Mouse (Mus musculus) heart, embryonic 16.5 days (tissue): ENCODE results near the gene Tfip11. TPM values are rescaled to one million over a fixed set of nuclear protein-coding genes. Genes with fewer than 3 reads are reported as not detected.

Experiments
- ATAC-seq: fragments of 200-750 bp; cut with Nextera tagmentation; replicated peaks from 2 replicates; pipeline ENCODE4 v1.8.0; 2017; ENCODE audit warnings: moderate number of reproducible peaks; ENCODE audit not compliant: insufficient read depth, low FRiP score; ENCODE audit errors: extremely low read depth
- H3K27ac ChIP-seq: fragments of 300-500 bp; sonication (generic); 2 replicates; pipeline ENCODE4 v1.5.1; 2014; ENCODE audit warnings: mild to moderate bottlenecking, low read length, control low read depth, moderate library complexity
- H3K27me3 ChIP-seq: fragments of 300-500 bp; sonication (generic); 2 replicates; pipeline ENCODE4 v1.6.1; 2014; ENCODE audit warnings: low read length, mixed read lengths; ENCODE audit not compliant: control insufficient read depth, insufficient read depth
- H3K36me3 ChIP-seq: fragments of 300-500 bp; sonication (generic); 2 replicates; pipeline ENCODE4 v1.6.1; 2014; ENCODE audit not compliant: control insufficient read depth, insufficient read depth
- H3K4me1 ChIP-seq: fragments of 300-500 bp; sonication (generic); 2 replicates; pipeline ENCODE4 v1.6.1; 2014; ENCODE audit warnings: low read length, mixed read lengths; ENCODE audit not compliant: control insufficient read depth, insufficient read depth
- H3K4me2 ChIP-seq: fragments of 300-500 bp; sonication (generic); 2 replicates; pipeline ENCODE4 v1.6.1; 2014; ENCODE audit warnings: low read depth, mild to moderate bottlenecking, control low read depth, low read length
- H3K4me3 ChIP-seq: fragments of 300-500 bp; sonication (generic); 2 replicates; pipeline ENCODE4 v1.5.1; 2014; ENCODE audit warnings: mild to moderate bottlenecking, control low read depth, low read length
- H3K9ac ChIP-seq: fragments of 300-500 bp; sonication (generic); 2 replicates; pipeline ENCODE4 v1.6.1; 2014; ENCODE audit warnings: low read length, control low read depth
- H3K9me3 ChIP-seq: fragments of 300-500 bp; sonication (generic); replicated peaks from 2 replicates; pipeline ENCODE4 v1.6.1; 2016; ENCODE audit warnings: low read length; ENCODE audit not compliant: control insufficient read depth
- WGBS: fragments of 180-500 bp; shearing (Covaris S2); extraction: QIAGEN DNeasy Blood & Tissue Kit; methylation state at CpG from one replicate; pipeline ENCODE4 v1.1.7; 2014; 5-methylcytosine and 5-hydroxymethylcytosine counted together
- polyA plus RNA-seq: library from polyadenylated mRNA; unstranded; fragments of >200 nt; fragmentation: Nextera tagmentation; extraction: Ambion mirVana; gene quantifications from 2 replicates; pipeline ENCODE4 v1.2.1, GENCODE M21; 2015

The Tfip11 gene
- polyA plus RNA-seq, 1 experiment from 2014 or later: 19.1 TPM

GRCm38 (mm10) chr5:112295162-112295561 lies 31.0 kb upstream of the Tfip11 start:
- no peak overlapping the region for H3K4me2 ChIP-seq
- H3K4me1 ChIP-seq: peaks cover 42% of the 10 kb centered on the region
- H3K9me3 ChIP-seq: no peaks in the 10 kb centered on the region
- no peak overlapping the region for H3K27ac ChIP-seq
- 47% methylated on average over 8 of the region's 8 CpGs for WGBS
- no peaks in the 10 kb centered on the region for H3K27me3 ChIP-seq
- H3K9ac ChIP-seq: no peak overlapping the region
- no peaks in the 10 kb centered on the region for H3K36me3 ChIP-seq
- ATAC-seq: no peak
- no peak overlapping the region for H3K4me3 ChIP-seq

DNA sequence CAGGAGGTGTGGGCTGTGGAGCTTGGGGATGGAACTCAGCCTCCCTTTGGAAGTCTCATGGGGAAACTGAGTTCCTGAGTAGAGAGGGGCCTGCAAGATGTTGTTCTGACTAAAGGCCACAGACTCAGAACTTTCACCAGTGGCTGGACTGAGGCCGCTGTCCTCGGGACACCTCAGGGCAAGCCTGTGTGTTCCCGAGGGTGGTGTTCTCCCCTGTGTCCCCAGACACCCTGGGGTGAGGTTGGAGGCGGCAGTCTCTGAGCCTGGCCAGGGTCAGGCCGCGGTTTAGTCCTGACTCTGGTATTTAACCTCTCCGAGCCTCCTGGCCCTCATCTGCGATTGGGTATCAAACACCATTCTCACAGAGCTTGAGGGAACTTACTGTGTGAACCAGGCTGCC lies 30.6 kb upstream of the Tfip11 start:
- Histone ChIP-seq H3K9me3 (no peaks in the 10 kb centered on the region), H3K27ac (no peak overlapping the region), H3K36me3 (no peaks in the 10 kb centered on the region), H3K27me3 (no peaks in the 10 kb centered on the region), H3K4me1 (peaks cover 40% of the 10 kb centered on the region), H3K9ac (no peak overlapping the region), H3K4me2 (no peak overlapping the region), H3K4me3 (no peak overlapping the region)
- no peak for ATAC-seq
- 74% methylated on average over 8 of the region's 8 CpGs for WGBS

DNA sequence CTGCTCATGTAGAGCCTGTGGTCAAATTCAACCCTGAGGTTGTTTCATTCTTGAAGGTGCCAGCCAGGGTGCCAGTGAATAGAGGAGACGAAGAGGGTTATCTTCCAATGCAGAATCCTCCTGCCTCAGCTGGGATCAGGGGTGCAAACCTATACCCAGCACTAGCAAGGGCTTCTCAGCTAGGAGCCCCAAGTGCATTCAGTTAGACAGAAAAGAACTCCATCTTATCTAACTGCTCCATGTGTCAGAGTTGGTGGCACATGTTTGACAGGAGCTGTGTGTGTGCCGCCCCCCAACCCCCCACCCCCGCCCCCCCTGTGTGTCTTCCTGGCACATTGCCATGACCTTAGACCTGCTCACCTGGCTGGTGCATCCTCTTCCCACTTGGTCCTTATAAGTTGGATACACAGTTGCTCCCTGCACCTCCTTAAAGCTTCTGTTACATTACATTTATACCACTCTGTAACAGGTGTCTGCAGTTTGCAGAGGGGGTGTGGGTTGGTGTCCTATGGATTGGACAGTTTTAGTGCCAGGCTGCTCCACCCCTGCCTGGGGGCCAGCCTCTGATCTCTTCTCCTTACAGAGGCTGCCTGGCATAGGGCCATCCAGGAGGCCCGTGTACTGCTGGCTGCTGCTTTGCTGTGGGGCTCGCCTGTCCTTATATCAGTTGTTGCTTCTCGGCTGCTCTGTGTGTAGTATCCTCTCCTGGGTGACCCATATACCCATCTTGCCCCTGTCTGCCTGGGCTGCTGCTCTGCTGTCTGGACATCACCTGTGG lies 29.6 kb upstream of the Tfip11 start:
- Histone ChIP-seq H3K9ac (no peak overlapping the region), H3K27ac (peak overlapping the region; percentile 80), H3K4me1 (peaks cover 39% of the 10 kb centered on the region), H3K9me3 (no peaks in the 10 kb centered on the region), H3K27me3 (no peaks in the 10 kb centered on the region), H3K36me3 (no peaks in the 10 kb centered on the region), H3K4me2 (no peak overlapping the region), H3K4me3 (no peak overlapping the region)
- ATAC-seq: 0 out of 2 replicates have a peak, but pooled peaks have one; percentile 11
- WGBS: 30% methylated on average over 6 of the region's 6 CpGs

- no peak for ATAC-seq
- Histone ChIP-seq H3K36me3 (no peaks in the 10 kb centered on the region), H3K9me3 (no peaks in the 10 kb centered on the region), H3K9ac (no peak overlapping the region), H3K4me1 (peaks cover 40% of the 10 kb centered on the region), H3K27me3 (no peaks in the 10 kb centered on the region), H3K4me3 (no peak overlapping the region), H3K4me2 (no peak overlapping the region), H3K27ac (peak overlapping the region; percentile 80)
- WGBS: 54% methylated on average over 2 of the region's 2 CpGs
These were observed 28.9 kb upstream of the Tfip11 start for GRCm38 (mm10) chr5:112297257-112297656.

- no peaks in the 10 kb centered on the region for H3K9me3 ChIP-seq
- H3K4me2 ChIP-seq: no peak overlapping the region
- H3K27me3 ChIP-seq: no peaks in the 10 kb centered on the region
- peaks cover 39% of the 10 kb centered on the region for H3K4me1 ChIP-seq
- peak overlapping the region; percentile 80 for H3K27ac ChIP-seq
- 66% methylated on average over 12 of the region's 12 CpGs for WGBS
- H3K36me3 ChIP-seq: no peaks in the 10 kb centered on the region
- no peak overlapping the region for H3K9ac ChIP-seq
- ATAC-seq: peak; percentile 67; the same call in 1 of the 2 replicates
- H3K4me3 ChIP-seq: no peak overlapping the region
These were observed 27.8 kb upstream of the Tfip11 start for GRCm38 (mm10) chr5:112298226-112298988.

GRCm38 (mm10) chr5:112299399-112299798 lies 26.8 kb upstream of the Tfip11 start:
- Histone ChIP-seq H3K27ac (peak overlapping the region; percentile 64), H3K36me3 (no peaks in the 10 kb centered on the region), H3K4me1 (peaks cover 38% of the 10 kb centered on the region), H3K27me3 (no peaks in the 10 kb centered on the region), H3K9ac (no peak overlapping the region), H3K9me3 (no peaks in the 10 kb centered on the region), H3K4me2 (no peak overlapping the region), H3K4me3 (no peak overlapping the region)
- no peak for ATAC-seq
- 81% methylated on average over 4 of the region's 4 CpGs for WGBS

DNA sequence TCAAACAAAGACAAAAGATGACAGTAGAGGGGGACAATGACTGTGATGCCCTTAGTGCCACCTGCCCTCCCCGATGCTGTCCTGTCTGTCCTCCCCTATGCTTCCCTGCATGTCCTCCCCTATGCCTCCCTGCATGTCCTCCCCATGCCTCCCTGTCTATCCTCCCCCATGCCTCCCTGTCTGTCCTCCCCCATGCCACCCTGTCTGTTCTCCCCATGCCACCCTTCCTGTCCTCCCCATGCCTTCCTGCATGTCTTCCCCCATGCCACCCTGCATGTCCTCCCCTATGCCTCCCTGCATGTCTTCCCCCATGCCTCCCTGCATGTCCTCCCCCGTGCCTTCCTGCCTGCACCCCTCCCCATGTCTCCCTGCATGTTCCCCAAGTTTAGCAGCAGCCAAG lies 26.0 kb upstream of the Tfip11 start:
- H3K27ac ChIP-seq: no peak overlapping the region
- no peaks in the 10 kb centered on the region for H3K27me3 ChIP-seq
- no peak overlapping the region for H3K9ac ChIP-seq
- ATAC-seq: no peak
- H3K4me3 ChIP-seq: no peak overlapping the region
- no peak overlapping the region for H3K4me2 ChIP-seq
- no peaks in the 10 kb centered on the region for H3K36me3 ChIP-seq
- peaks cover 37% of the 10 kb centered on the region for H3K4me1 ChIP-seq
- 77% methylated on average over 2 of the region's 2 CpGs for WGBS
- no peaks in the 10 kb centered on the region for H3K9me3 ChIP-seq

DNA sequence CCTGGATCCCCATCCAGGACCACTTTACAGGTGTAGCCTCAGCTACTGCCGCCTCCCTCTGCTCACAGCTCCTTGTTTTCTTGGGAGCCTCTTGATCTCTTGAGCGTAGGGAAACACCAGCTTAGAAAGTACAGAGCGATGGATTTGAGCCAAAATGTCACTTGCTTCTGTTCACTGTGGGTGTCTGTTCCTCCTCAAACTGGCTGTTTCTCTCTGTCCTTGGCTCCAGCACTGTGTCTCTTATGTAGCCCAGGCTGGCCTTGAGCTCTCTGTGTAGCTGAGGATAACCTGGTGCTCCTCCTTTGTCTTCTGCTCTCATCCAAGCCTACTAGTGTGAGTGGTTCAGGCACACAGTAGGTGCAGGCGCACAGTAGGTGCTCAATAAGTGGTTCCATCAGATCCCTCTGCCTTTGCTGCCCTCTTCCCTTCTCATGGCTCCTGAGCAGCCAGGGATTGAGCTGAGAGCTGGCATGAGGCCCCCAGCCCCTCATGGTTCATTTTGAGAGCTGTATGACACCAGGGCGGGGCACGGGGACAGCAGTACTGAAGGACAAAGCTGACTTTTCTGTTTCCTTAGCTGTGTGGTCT lies 25.3 kb upstream of the Tfip11 start:
- Histone ChIP-seq H3K4me3 (no peak overlapping the region), H3K4me2 (no peak overlapping the region), H3K9ac (no peak overlapping the region), H3K9me3 (no peaks in the 10 kb centered on the region), H3K36me3 (no peaks in the 10 kb centered on the region), H3K27me3 (no peaks in the 10 kb centered on the region), H3K27ac (no peak overlapping the region; the same call in 1 of the 2 replicates), H3K4me1 (peaks cover 32% of the 10 kb centered on the region)
- 76% methylated on average over 6 of the region's 6 CpGs for WGBS
- no peak for ATAC-seq

GRCm38 (mm10) chr5:112301694-112302093 lies 24.5 kb upstream of the Tfip11 start:
- WGBS: 74% methylated on average over 4 of the region's 4 CpGs
- Histone ChIP-seq H3K4me1 (peaks cover 25% of the 10 kb centered on the region), H3K9me3 (no peaks in the 10 kb centered on the region), H3K4me3 (no peak overlapping the region), H3K27me3 (no peaks in the 10 kb centered on the region), H3K27ac (0 out of 2 replicates have a peak overlapping the region, but pooled peaks have one; percentile 9), H3K36me3 (no peaks in the 10 kb centered on the region), H3K9ac (no peak overlapping the region), H3K4me2 (no peak overlapping the region)
- no peak for ATAC-seq
